In the genomic region with DNA sequence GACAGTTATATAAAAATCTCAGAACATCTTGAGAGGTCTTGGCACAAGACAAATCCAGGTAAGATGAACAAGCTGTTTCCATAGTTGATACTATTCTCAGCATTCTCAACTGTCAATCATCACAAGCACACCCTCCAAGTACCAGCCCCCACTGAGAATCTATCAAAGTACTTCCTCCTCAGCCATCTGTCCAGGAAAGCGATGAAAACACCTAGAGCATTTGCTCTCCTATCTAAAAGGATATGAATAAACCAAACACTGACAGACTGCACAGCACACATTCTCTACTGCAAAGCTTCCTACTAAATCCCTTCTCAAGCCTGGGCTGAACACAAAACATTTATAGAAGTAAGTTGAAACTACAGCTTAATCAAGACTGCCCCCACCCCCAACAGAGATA, we compare ENCODE assay signal across 11 mouse cellular contexts. TPM values are rescaled to one million over a fixed set of nuclear protein-coding genes. Genes with fewer than 3 reads are reported as not detected.
DNase-seq lines count a peak whose midpoint lies in the region; ATAC-seq lines count a peak whose summit lies in the region.
"Had no signal": no experiment of that assay in that cellular context is flagged by ENCODE, and none has a peak within 500 bp of the region (broad histone marks: within the 10 kb centered on the region; RNA-seq: fewer than 3 reads in every experiment).

No protein-coding gene starts in this region.

- no peaks in the 10 kb centered on the region for H3K36me3 ChIP-seq in heart, embryonic 12.5 days
- peaks cover 7% of the 10 kb centered on the region; the same call in 1 of the 2 replicates for H3K36me3 ChIP-seq in hindbrain, embryonic 10.5 days
- no peaks in the 10 kb centered on the region for H3K36me3 ChIP-seq in forebrain, embryonic 14.5 days (ENCODE audit: control insufficient read depth, insufficient read depth, low read length)

- no peak for ATAC-seq in heart, embryonic 12.5 days (ENCODE audit: insufficient number of reproducible peaks, low FRiP score)
- 0 out of 2 replicates have a peak, but pooled peaks have one; percentile 40 for ATAC-seq in erythroblast, adult 5-6 weeks (replicated peaks; ENCODE audit: low FRiP score, poor library complexity, severe bottlenecking)
- no peak for ATAC-seq in forebrain, embryonic 14.5 days

- H3K4me2 ChIP-seq in heart, embryonic 12.5 days = peak overlapping the region; percentile 29; the same call in 1 of the 2 replicates
- no peak overlapping the region for H3K4me2 ChIP-seq in forebrain, embryonic 14.5 days (ENCODE audit: low read length)
- H3K4me2 ChIP-seq: liver, embryonic 11.5 days had no signal

- no peak overlapping the region for H3K4me3 ChIP-seq in heart, embryonic 12.5 days
- no peak overlapping the region for H3K4me3 ChIP-seq in hindbrain, embryonic 10.5 days
- no peak overlapping the region for H3K4me3 ChIP-seq in forebrain, embryonic 14.5 days (ENCODE audit: low read depth, low read length)
- H3K4me3 ChIP-seq: megakaryocyte, embryonic 14.5 days had no signal

- no peak for DNase-seq in heart, postnatal 4 days
- peak; percentile 66 for DNase-seq in thymus, postnatal 0 days (ENCODE audit: low spot score)
- DNase-seq in thymus, postnatal 4 days = no peak
- DNase-seq in hindbrain, embryonic 10.5 days (ENCODE audit: low spot score) = no peak
- no peak for DNase-seq in gastrocnemius, adult 8-10 months (ENCODE audit: low spot score in 2 of 2)
- no peak for DNase-seq in forebrain, embryonic 14.5 days (ENCODE audit: low spot score)
- DNase-seq: adrenal gland, adult 8-10 months had no signal

- no peaks in the 10 kb centered on the region for H3K27me3 ChIP-seq in heart, embryonic 12.5 days (replicated peaks)
- H3K27me3 ChIP-seq in hindbrain, embryonic 10.5 days (ENCODE audit: insufficient read depth, poor library complexity, severe bottlenecking) = no peaks in the 10 kb centered on the region
- H3K27me3 ChIP-seq in forebrain, embryonic 14.5 days (replicated peaks; ENCODE audit: control insufficient read depth, insufficient read depth, low read length) = no peaks in the 10 kb centered on the region
- H3K27me3 ChIP-seq: megakaryocyte, embryonic 14.5 days had no signal

- WGBS in heart, embryonic 12.5 days = 6% methylated on average over 1 of the region's 1 CpGs
- WGBS in hindbrain, embryonic 10.5 days = 70% methylated on average over 1 of the region's 1 CpGs
- 45% methylated on average over 1 of the region's 1 CpGs for WGBS in forebrain, embryonic 14.5 days

- peaks cover 26% of the 10 kb centered on the region for H3K4me1 ChIP-seq in heart, embryonic 12.5 days (replicated peaks)
- H3K4me1 ChIP-seq in hindbrain, embryonic 10.5 days (replicated peaks) = peaks cover 34% of the 10 kb centered on the region
- H3K4me1 ChIP-seq in forebrain, embryonic 14.5 days (ENCODE audit: control insufficient read depth, insufficient read depth, low read length) = peaks cover 34% of the 10 kb centered on the region

- no peak overlapping the region for H3K9ac ChIP-seq in heart, embryonic 12.5 days
- H3K9ac ChIP-seq in forebrain, embryonic 14.5 days (ENCODE audit: low read length) = no peak overlapping the region

- 0 out of 2 replicates have a peak overlapping the region, but pooled peaks have one; percentile 16 for H3K27ac ChIP-seq in heart, embryonic 12.5 days (ENCODE audit: poor library complexity, severe bottlenecking)
- H3K27ac ChIP-seq in hindbrain, embryonic 10.5 days = no peak overlapping the region
- H3K27ac ChIP-seq in forebrain, embryonic 14.5 days (ENCODE audit: low read depth, low read length) = no peak overlapping the region

- no peaks in the 10 kb centered on the region for H3K9me3 ChIP-seq in heart, embryonic 12.5 days (replicated peaks)
- no peaks in the 10 kb centered on the region for H3K9me3 ChIP-seq in hindbrain, embryonic 10.5 days
- H3K9me3 ChIP-seq in forebrain, embryonic 14.5 days (replicated peaks; ENCODE audit: control insufficient read depth, low read length) = no peaks in the 10 kb centered on the region
- H3K9me3 ChIP-seq: megakaryocyte, embryonic 14.5 days had no signal

RNA-seq across cellular contexts. Expression of a gene that starts 6.4 kb away (rescaled TPM):
- polyA plus RNA-seq in heart, embryonic 12.5 days (2016; fragmentation: Nextera tagmentation; extraction: Ambion mirVana) = 40.3 and 52.0 TPM in 2 replicates
- 10 to 100 TPM; 45.8 to 48.5 TPM for total RNA-seq in heart, postnatal 4 days (2021)
- polyA plus RNA-seq in thymus, postnatal 0 days (2015; fragmentation: Nextera tagmentation; extraction: Ambion mirVana) = 154 and 168 TPM in 2 replicates
- 13.6 and 24.6 TPM in 2 replicates for total RNA-seq in erythroblast, adult 5-6 weeks (2015; ENCODE audit: low replicate concordance)
- total RNA-seq in erythroblast, adult 5-6 weeks (2017; ENCODE audit: low replicate concordance) = 29.6 and 31.6 TPM in 2 replicates
- polyA plus RNA-seq in hindbrain, embryonic 10.5 days (2016; fragmentation: Nextera tagmentation; extraction: Ambion mirVana) = 84.2 and 97.7 TPM in 2 replicates
- 10 to 100 TPM; 11.4 to 20.8 (median 13.5) TPM for total RNA-seq in gastrocnemius, adult 8-10 months (2022)
- 125 and 134 TPM in 2 replicates for polyA plus RNA-seq in forebrain, embryonic 14.5 days (2014; fragmentation: Nextera tagmentation; extraction: Ambion mirVana)
